Mouse (Mus musculus): ENCODE measurements around the gene Timm8a1. TPM values are rescaled to one million over a fixed set of nuclear protein-coding genes. Genes with fewer than 3 reads are reported as not detected.

The Timm8a1 gene
- polyA plus RNA-seq, 1 experiment from 2014 or later, result 122 TPM

DNA sequence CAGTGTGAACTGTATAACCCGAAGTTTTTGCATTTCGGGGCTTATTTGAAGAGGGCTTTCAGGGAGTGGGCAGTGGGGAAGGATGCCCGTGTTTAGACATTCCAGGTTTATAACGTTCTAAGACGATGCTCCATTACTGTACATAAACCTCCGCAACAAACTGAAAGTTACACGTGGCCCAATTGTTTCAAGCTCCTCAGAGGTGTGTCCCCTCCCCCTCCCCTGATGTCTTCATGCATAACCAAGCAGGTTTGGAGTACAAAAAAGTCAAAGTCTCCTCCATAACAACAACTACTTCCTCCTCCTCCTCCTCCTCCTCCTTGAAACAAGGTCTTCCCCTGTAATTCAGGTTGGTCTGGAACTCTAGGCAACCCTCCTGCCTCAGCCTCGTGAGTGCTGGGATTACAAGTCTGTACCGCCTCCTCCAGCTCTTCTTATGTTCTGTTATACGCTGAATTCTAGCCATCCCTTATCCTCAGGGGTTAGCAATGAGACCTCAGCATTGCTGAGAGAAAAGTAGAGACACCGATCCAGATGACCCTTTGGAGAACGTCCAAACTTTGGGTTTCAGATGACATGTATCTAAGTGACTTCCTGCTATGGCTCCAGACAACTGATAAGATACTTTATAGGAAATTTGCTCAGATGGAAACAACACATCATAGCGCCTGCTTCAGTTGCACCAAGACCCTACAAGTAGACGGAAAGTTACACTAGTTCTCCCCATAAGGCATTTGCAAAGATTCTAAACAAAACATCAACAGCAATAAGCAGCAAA is 39.1 kb upstream of the Timm8a1 start:
- Histone ChIP-seq H3K27me3 (replicated peaks; ENCODE audit: control insufficient read depth, insufficient read depth, low read length) (no peaks in the 10 kb centered on the region), H3K4me3 (ENCODE audit: low read depth, low read length) (no peak overlapping the region), H3K9me3 (ENCODE audit: control insufficient read depth, low read length) (no peaks in the 10 kb centered on the region), H3K27ac (ENCODE audit: low read depth) (no peak overlapping the region), H3K9ac (ENCODE audit: low read length) (no peak overlapping the region), H3K36me3 (ENCODE audit: control insufficient read depth, insufficient read depth, low read length) (no peaks in the 10 kb centered on the region), H3K4me2 (ENCODE audit: low read length) (no peak overlapping the region), H3K4me1 (replicated peaks; ENCODE audit: control insufficient read depth, insufficient read depth, low read length) (no peaks in the 10 kb centered on the region)
- DNase-seq (ENCODE audit: low spot score) (no peak), ATAC-seq (replicated peaks; ENCODE audit: low FRiP score, low TSS enrichment, low read depth) (no peak)
- WGBS, result 81% methylated on average over 14 of the region's 14 CpGs

GRCm38 (mm10) chrX:134577896-134578295 is 36.2 kb upstream of the Timm8a1 start:
- no peak overlapping the region for H3K9ac ChIP-seq (ENCODE audit: low read length)
- H3K4me2 ChIP-seq (ENCODE audit: low read length), result no peak overlapping the region
- no peaks in the 10 kb centered on the region for H3K27me3 ChIP-seq (replicated peaks; ENCODE audit: control insufficient read depth, insufficient read depth, low read length)
- no peaks in the 10 kb centered on the region for H3K36me3 ChIP-seq (ENCODE audit: control insufficient read depth, insufficient read depth, low read length)
- no peaks in the 10 kb centered on the region for H3K9me3 ChIP-seq (ENCODE audit: control insufficient read depth, low read length)
- no peak overlapping the region for H3K4me3 ChIP-seq (ENCODE audit: low read depth, low read length)
- H3K4me1 ChIP-seq (replicated peaks; ENCODE audit: control insufficient read depth, insufficient read depth, low read length), result no peaks in the 10 kb centered on the region
- WGBS, result 81% methylated on average over 4 of the region's 4 CpGs
- H3K27ac ChIP-seq (ENCODE audit: low read depth), result no peak overlapping the region
- ATAC-seq (replicated peaks; ENCODE audit: low FRiP score, low TSS enrichment, low read depth) (no peak), DNase-seq (ENCODE audit: low spot score) (no peak)

DNA sequence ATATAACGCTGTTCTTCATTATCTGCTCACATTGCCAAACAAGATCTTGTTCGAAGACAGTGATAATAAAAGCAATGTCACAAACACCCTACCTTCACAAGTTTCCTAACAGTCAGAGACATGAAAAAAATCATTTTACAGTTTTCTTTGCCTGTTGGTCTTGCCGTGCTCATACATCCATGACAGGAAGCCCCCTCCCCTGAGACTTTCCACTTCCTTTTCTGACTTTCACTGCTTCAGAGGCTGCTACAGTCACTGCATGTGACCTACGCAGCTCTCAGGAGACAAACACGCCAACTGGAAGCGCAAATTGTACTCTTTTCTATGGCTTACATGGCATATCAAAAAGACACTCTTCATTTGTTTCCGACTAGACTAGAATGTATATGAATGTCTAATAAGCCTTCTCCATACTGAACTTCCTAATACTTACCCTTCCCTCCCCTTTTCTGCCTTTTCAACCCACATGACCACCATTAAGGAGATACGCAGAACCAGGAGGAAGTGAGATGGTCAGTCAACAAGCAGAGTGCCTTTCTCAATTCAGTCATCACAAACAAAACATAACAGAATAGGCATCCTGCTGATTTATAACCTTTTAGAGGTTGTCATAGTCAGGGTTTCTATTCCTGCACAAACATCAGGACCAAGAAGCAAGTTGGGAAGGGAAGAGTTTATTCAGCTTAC is 25.0 kb upstream of the Timm8a1 start:
- no peak for ATAC-seq (replicated peaks; ENCODE audit: low FRiP score, low TSS enrichment, low read depth)
- Histone ChIP-seq H3K4me2 (ENCODE audit: low read length) (no peak overlapping the region), H3K36me3 (ENCODE audit: control insufficient read depth, insufficient read depth, low read length) (no peaks in the 10 kb centered on the region), H3K9me3 (ENCODE audit: control insufficient read depth, low read length) (no peaks in the 10 kb centered on the region), H3K27me3 (replicated peaks; ENCODE audit: control insufficient read depth, insufficient read depth, low read length) (0 out of 2 replicates have a peak, but pooled peaks cover 6% of the 10 kb centered on the region), H3K4me1 (replicated peaks; ENCODE audit: control insufficient read depth, insufficient read depth, low read length) (no peaks in the 10 kb centered on the region), H3K27ac (ENCODE audit: low read depth) (no peak overlapping the region), H3K9ac (ENCODE audit: low read length) (no peak overlapping the region), H3K4me3 (ENCODE audit: low read depth, low read length) (no peak overlapping the region)
- 79% methylated on average over 8 of the region's 8 CpGs for WGBS
- no peak for DNase-seq (ENCODE audit: low spot score)

DNA sequence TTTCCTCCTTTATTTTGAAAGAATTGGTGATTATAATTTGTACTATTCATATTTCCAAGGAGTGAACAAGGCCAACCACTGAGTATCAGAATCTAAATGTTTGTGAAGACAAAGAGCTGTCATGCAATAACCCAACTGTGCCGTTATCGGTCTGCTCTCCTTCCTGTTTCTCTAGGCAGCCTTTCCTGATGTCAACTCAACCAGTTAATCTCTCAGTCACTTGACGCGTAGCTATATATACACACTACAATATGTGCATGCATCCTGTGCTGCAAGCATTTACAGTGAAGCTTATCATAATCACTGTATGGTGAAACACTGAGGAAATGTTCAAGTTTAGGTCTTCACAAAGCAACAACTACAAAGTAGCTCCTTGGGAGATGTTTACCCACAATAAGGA is 22.7 kb upstream of the Timm8a1 start:
- Histone ChIP-seq H3K9ac (ENCODE audit: low read length) (no peak overlapping the region), H3K4me2 (ENCODE audit: low read length) (no peak overlapping the region), H3K27me3 (replicated peaks; ENCODE audit: control insufficient read depth, insufficient read depth, low read length) (0 out of 2 replicates have a peak, but pooled peaks cover 6% of the 10 kb centered on the region), H3K36me3 (ENCODE audit: control insufficient read depth, insufficient read depth, low read length) (no peaks in the 10 kb centered on the region), H3K4me3 (ENCODE audit: low read depth, low read length) (no peak overlapping the region), H3K27ac (ENCODE audit: low read depth) (no peak overlapping the region), H3K9me3 (ENCODE audit: control insufficient read depth, low read length) (no peaks in the 10 kb centered on the region), H3K4me1 (replicated peaks; ENCODE audit: control insufficient read depth, insufficient read depth, low read length) (no peaks in the 10 kb centered on the region)
- DNase-seq (ENCODE audit: low spot score) (no peak), ATAC-seq (replicated peaks; ENCODE audit: low FRiP score, low TSS enrichment, low read depth) (no peak)
- WGBS, result 78% methylated on average over 4 of the region's 4 CpGs

DNA sequence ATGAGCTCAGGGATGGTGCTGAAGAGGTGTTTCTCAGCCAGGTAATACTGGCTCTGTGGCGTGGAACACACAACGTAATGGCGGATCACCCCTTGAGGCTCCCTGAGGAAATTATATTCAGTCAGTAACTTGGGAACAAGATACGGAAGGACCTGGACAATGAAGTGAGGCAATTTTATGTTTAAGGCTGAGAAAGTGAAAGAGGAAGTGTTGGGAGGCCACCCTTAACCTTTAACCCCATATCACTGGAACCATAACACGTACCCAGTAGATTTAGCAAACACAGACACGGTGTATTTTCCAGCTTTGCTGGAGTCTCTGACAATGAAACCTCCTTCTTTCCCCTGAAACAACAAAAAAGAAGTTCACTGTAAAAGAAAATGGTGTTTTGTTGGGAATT is 12.8 kb upstream of the Timm8a1 start:
- H3K27me3 ChIP-seq (replicated peaks; ENCODE audit: control insufficient read depth, insufficient read depth, low read length), result no peaks in the 10 kb centered on the region
- H3K9ac ChIP-seq (ENCODE audit: low read length), result no peak overlapping the region
- DNase-seq (ENCODE audit: low spot score) (no peak), ATAC-seq (replicated peaks; ENCODE audit: low FRiP score, low TSS enrichment, low read depth) (no peak)
- H3K9me3 ChIP-seq (ENCODE audit: control insufficient read depth, low read length), result no peaks in the 10 kb centered on the region
- no peaks in the 10 kb centered on the region for H3K36me3 ChIP-seq (ENCODE audit: control insufficient read depth, insufficient read depth, low read length)
- WGBS, result 63% methylated on average over 6 of the region's 6 CpGs
- no peak overlapping the region for H3K4me3 ChIP-seq (ENCODE audit: low read depth, low read length)
- H3K4me2 ChIP-seq (ENCODE audit: low read length), result no peak overlapping the region
- H3K27ac ChIP-seq (ENCODE audit: low read depth), result no peak overlapping the region
- H3K4me1 ChIP-seq (replicated peaks; ENCODE audit: control insufficient read depth, insufficient read depth, low read length), result no peaks in the 10 kb centered on the region

DNA sequence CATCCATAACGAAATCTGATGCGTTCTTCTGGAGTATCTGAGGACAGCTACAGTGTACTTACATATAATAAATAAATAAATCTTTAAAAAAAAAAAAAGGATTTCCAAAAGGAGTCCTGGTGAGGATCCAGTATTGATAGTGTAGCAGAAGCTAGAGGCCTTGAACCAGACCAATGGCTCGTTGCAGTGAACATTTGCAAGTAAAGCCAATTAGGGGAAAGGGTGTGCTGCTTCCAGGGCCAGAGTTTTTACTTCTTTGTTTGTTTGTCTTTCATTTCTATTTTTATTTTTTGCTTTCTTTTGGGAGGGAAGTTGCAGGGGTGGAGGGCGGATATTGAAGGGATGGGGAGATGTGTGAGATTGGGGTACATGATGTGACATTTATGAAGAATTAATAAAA is 11.7 kb upstream of the Timm8a1 start:
- DNase-seq (ENCODE audit: low spot score), result no peak
- Histone ChIP-seq H3K4me2 (ENCODE audit: low read length) (no peak overlapping the region), H3K36me3 (ENCODE audit: control insufficient read depth, insufficient read depth, low read length) (no peaks in the 10 kb centered on the region), H3K27me3 (replicated peaks; ENCODE audit: control insufficient read depth, insufficient read depth, low read length) (no peaks in the 10 kb centered on the region), H3K9me3 (ENCODE audit: control insufficient read depth, low read length) (no peaks in the 10 kb centered on the region), H3K27ac (ENCODE audit: low read depth) (no peak overlapping the region), H3K9ac (ENCODE audit: low read length) (no peak overlapping the region), H3K4me3 (ENCODE audit: low read depth, low read length) (no peak overlapping the region), H3K4me1 (replicated peaks; ENCODE audit: control insufficient read depth, insufficient read depth, low read length) (no peaks in the 10 kb centered on the region)
- WGBS, result 78% methylated on average over 4 of the region's 4 CpGs
- no peak for ATAC-seq (replicated peaks; ENCODE audit: low FRiP score, low TSS enrichment, low read depth)

DNA sequence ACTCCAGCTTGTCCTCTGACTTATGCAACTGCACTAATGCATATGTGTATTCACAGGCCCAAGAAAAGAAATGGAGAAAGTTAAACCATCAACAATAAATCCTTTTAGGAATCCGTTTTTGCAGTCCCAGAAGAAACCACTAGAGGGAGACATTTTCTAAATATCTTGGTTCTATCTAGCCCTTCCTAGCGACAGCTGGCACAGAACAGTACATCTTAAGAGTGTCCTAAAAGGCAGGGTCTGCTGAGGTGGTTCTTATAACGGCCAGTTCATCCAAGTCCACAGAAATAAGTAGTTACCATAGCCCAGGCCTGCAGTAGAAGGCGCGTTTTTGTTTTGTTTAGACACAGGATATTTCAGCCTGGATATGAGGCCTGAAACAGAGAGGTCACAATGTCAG is 9.2 kb upstream of the Timm8a1 start:
- no peaks in the 10 kb centered on the region for H3K9me3 ChIP-seq (ENCODE audit: control insufficient read depth, low read length)
- no peaks in the 10 kb centered on the region for H3K27me3 ChIP-seq (replicated peaks; ENCODE audit: control insufficient read depth, insufficient read depth, low read length)
- no peak overlapping the region for H3K4me3 ChIP-seq (ENCODE audit: low read depth, low read length)
- H3K36me3 ChIP-seq (ENCODE audit: control insufficient read depth, insufficient read depth, low read length), result no peaks in the 10 kb centered on the region
- H3K27ac ChIP-seq (ENCODE audit: low read depth), result no peak overlapping the region
- H3K9ac ChIP-seq (ENCODE audit: low read length), result no peak overlapping the region
- peak; percentile 51 for DNase-seq (ENCODE audit: low spot score)
- WGBS, result 16% methylated on average over 5 of the region's 5 CpGs
- ATAC-seq (replicated peaks; ENCODE audit: low FRiP score, low TSS enrichment, low read depth), result no peak
- H3K4me1 ChIP-seq (replicated peaks; ENCODE audit: control insufficient read depth, insufficient read depth, low read length), result no peaks in the 10 kb centered on the region
- no peak overlapping the region for H3K4me2 ChIP-seq (ENCODE audit: low read length)

GRCm38 (mm10) chrX:134547330-134547729 is 5.7 kb upstream of the Timm8a1 start:
- Histone ChIP-seq H3K27ac (ENCODE audit: low read depth) (no peak overlapping the region), H3K36me3 (ENCODE audit: control insufficient read depth, insufficient read depth, low read length) (no peaks in the 10 kb centered on the region), H3K4me3 (ENCODE audit: low read depth, low read length) (no peak overlapping the region), H3K4me1 (replicated peaks; ENCODE audit: control insufficient read depth, insufficient read depth, low read length) (no peaks in the 10 kb centered on the region), H3K4me2 (ENCODE audit: low read length) (no peak overlapping the region), H3K9ac (ENCODE audit: low read length) (no peak overlapping the region), H3K27me3 (replicated peaks; ENCODE audit: control insufficient read depth, insufficient read depth, low read length) (no peaks in the 10 kb centered on the region), H3K9me3 (ENCODE audit: control insufficient read depth, low read length) (no peaks in the 10 kb centered on the region)
- ATAC-seq (replicated peaks; ENCODE audit: low FRiP score, low TSS enrichment, low read depth) (no peak), DNase-seq (ENCODE audit: low spot score) (no peak)
- WGBS, result 82% methylated on average over 4 of the region's 4 CpGs

DNA sequence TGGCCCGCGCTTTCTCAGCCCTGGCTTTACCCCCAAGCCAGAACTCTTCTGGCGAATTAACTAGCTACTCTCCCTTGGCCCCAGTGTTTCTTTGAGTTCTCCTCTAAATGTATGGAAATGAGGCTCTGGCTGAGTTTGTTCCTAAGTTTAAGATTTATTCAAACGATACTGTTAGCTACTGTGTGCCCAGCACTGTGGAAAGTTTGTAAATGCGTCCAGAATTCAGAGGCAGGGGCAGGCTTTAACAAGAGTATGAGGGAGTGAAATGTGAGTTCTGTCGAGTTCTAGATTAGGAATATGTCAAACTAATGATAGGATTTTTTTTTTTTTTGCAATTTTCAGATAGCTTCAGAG is 267 bp upstream of the Timm8a1 start:
- no peaks in the 10 kb centered on the region for H3K36me3 ChIP-seq (ENCODE audit: control insufficient read depth, insufficient read depth, low read length)
- peak overlapping the region; percentile 47 for H3K4me2 ChIP-seq (ENCODE audit: low read length)
- no peaks in the 10 kb centered on the region for H3K9me3 ChIP-seq (ENCODE audit: control insufficient read depth, low read length)
- H3K27me3 ChIP-seq (replicated peaks; ENCODE audit: control insufficient read depth, insufficient read depth, low read length), result no peaks in the 10 kb centered on the region
- H3K27ac ChIP-seq (ENCODE audit: low read depth), result peak overlapping the region; percentile 88
- peak overlapping the region; percentile 40 for H3K4me3 ChIP-seq (ENCODE audit: low read depth, low read length)
- no peaks in the 10 kb centered on the region for H3K4me1 ChIP-seq (replicated peaks; ENCODE audit: control insufficient read depth, insufficient read depth, low read length)
- ATAC-seq (replicated peaks; ENCODE audit: low FRiP score, low TSS enrichment, low read depth) (peak; percentile 25; the same call in 1 of the 2 replicates), DNase-seq (ENCODE audit: low spot score) (no peak)
- 17% methylated on average over 6 of the region's 6 CpGs for WGBS
- H3K9ac ChIP-seq (ENCODE audit: low read length), result peak overlapping the region; percentile 44

All from intestine, embryonic 14.5 days (tissue).